Mouse (Mus musculus) large intestine, adult 2 months (tissue): Measurements from ENCODE around the gene Lrpprc. TPM values are rescaled to one million over a fixed set of nuclear protein-coding genes. Genes with fewer than 3 reads are reported as not detected.

Experiments
- DNase-seq: peaks from one replicate; pipeline ENCODE4 v3.0.0-alpha.2; 2012; ENCODE audit warnings: low read depth, low spot score
- WGBS: fragments of 180-500 bp; shearing (Covaris S2); methylation state at CpG from one replicate; pipeline ENCODE4 v1.1.7; 2018; 5-methylcytosine and 5-hydroxymethylcytosine counted together
- polyA plus RNA-seq: library from polyadenylated mRNA; depleted of rRNA; stranded (reverse); fragments of >200 nt; gene quantifications from 2 replicates; pipeline ENCODE4 v1.2.3, GENCODE M21; 2012

Gene Lrpprc
- polyA plus RNA-seq, 1 experiment = 8.4 TPM

DNA sequence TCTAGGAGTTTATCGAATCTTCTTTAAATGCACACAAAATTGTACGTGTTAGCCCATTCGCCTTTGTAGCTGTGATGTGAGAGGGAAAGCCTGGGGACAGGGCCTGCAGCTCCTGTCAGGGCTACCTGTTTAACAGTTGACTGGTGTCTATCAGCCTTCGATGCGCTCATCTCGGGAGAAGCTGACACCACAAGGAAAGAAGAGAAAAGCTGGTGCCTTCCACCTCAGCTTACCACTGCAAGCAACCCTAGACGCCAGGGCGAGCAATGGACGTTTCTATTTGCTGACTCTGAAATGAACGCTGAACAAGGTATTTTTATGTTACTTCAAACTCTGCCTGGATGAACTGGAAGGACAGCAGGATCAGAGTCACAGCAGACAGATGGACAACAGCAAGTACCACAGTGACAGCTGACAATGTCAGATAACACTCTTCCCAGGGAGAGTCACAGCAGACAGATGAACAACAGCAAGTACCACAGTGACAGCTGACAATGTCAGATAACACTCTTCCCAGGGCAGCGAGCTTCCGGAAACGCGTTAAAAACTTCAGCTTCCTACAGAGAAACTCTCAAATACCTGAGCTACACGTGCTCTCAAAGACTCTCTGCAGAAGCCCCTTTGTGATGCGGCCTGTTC, 14.1 kb downstream of the Lrpprc start:
- no peak for DNase-seq
- 88% methylated on average over 16 of the region's 16 CpGs for whole genome bisulfite sequencing

DNA sequence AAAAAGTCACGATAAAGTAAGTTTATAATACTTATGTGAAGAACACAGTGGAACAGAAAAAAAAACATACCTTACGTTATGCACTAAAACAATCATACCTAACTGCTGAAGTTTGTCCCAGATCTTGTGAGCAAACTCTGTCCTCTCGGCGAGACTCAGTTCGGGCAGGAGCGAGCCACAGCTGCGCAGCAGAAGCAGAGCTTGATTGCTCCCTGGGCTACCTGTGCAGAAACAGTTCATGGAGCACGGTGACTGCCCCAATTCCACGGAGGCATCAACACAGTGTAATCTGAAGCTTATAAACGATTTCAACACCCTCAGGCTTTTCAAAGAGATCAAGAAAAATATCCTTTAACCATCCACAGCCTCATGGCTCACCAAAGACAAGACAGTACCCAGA, 15.3 kb downstream of the Lrpprc start:
- DNase-seq = no peak
- 92% methylated on average over 10 of the region's 10 CpGs for WGBS

DNA sequence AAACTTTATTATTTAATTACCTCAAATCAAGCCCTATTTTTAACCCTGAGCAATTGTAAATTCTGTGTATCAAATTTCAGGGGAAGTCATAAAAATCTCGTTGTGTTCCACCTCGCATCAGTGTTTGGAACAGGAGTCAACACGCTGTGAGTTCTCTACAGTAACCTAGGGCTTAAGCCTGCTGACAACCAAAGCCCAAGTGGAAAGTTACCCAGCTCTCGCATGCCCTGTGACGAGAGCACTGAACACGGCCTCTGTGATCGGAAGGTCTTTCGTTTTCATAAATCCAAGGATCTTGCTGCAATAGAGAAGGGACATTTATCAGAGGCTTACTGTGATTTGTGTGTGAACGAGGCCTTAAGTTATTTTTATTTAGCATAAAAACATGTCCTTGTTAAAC, 18.7 kb downstream of the Lrpprc start:
- 79% methylated on average over 9 of the region's 9 CpGs for WGBS
- DNase-seq = no peak

DNA sequence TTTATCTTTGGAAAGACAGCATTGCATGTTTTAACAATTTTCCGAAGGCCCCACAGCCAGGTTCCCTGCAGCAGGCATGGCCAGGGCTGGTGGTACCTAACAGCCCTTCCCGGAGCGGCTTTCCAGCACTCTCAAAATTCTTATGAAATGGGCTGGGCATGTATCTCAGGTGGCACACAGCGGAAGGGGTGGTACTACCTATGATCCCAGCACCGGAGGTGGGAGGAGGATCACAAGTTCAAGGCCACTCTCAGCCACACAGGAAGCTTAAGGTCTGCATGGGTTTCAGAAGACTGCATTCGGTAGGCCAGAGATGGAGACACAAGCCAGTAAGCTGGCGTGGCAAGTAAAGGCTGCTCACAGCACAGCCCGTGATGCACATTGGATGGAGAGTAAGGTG, 31.6 kb downstream of the Lrpprc start:
- 93% methylated on average over 8 of the region's 8 CpGs for WGBS
- DNase-seq = no peak

DNA sequence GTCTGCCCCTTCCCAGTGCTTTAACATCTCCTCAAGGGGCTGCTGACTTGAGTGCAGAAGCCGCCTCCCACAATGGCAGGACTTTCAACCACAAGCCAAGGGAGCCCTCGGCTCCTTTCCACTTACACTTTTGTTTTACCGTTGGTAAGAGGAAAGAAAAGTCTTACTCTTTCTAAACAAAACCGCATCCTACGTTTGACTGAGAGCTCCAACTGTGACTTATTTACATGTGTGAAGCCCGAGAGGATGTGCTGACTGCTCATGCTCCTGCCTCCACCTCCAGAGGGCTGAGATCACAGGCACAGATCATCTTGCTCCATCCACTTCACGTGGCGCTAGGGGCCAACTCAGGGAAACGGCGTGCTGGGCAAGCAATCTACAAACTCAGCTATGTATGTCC, 32.2 kb downstream of the Lrpprc start:
- no peak for DNase-seq
- WGBS = 61% methylated on average over 10 of the region's 10 CpGs

- 73% methylated on average over 2 of the region's 2 CpGs for WGBS
- no peak for DNase-seq
Observed at GRCm38 (mm10) chr17:84756090-84756489, 34.5 kb downstream of the Lrpprc start.

DNA sequence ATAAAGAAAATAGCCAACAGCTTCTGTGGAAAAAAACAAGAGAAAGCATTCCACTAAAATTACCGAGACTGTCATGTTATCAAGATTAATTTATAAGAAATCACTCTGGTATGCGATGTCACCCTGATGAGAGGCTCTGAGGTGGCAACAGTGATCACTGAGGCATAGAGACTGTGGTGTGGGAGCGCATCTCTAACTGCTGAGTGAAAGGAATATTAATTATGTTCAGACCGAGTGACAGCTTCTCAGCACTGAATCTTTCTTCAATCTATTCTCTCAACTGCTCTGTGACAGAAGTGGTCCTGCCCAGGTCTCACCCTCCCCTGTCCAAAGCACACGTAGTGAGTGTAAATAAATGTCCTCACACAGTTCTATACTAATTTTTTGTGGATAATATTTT, 37.1 kb downstream of the Lrpprc start:
- 86% methylated on average over 5 of the region's 5 CpGs for WGBS

DNA sequence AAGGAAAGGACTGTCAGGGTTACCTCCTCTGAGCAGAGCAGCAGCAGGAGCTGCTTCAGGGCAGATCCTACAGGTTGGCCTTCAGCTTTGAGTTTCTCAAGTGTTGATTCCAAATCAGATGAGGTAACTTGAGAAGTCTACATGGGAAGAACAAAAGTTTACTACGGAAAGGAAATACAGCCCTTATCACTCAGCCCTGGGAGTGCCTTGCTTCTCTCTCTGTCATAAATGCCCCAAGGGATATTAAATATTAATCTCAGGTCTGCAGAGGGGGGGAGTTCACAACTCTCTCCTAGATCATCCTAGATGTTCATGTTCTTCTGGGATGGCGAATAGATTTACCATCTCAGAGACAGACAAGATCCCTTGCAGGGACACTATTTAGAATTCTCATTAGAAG, 38.3 kb downstream of the Lrpprc start:
- no peak for DNase-seq
- 65% methylated on average over 2 of the region's 2 CpGs for whole genome bisulfite sequencing

More for the DNA sequence above, 37.1 kb downstream of the Lrpprc start:
- no peak for DNase-seq

- 83% methylated on average over 8 of the region's 8 CpGs for WGBS
- no peak for DNase-seq
Observed at GRCm38 (mm10) chr17:84751630-84752191, 38.9 kb downstream of the Lrpprc start.

DNA sequence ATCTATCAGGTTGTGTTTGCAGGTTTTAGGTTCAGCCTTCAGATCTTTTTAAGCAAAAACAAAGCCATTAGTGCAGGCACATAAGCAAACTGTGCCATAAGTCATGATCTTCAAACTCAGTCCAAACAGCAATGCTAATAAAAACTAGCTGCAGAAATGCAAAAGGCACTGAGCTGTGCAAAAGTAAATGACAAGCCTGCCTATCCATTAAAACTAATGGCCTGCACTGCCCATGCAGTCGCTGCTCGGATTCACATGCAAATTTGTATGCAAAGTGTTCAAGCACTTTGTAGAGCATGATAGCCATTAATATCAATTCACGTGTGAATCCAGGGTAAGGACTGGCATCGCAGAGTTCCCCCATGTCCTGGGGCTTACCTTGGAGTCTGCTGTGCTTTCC, 40.5 kb downstream of the Lrpprc start:
- no peak for DNase-seq
- 77% methylated on average over 4 of the region's 4 CpGs for WGBS

GRCm38 (mm10) chr17:84749297-84749696, 41.3 kb downstream of the Lrpprc start:
- WGBS = 59% methylated on average over 8 of the region's 8 CpGs
- DNase-seq = no peak

DNA sequence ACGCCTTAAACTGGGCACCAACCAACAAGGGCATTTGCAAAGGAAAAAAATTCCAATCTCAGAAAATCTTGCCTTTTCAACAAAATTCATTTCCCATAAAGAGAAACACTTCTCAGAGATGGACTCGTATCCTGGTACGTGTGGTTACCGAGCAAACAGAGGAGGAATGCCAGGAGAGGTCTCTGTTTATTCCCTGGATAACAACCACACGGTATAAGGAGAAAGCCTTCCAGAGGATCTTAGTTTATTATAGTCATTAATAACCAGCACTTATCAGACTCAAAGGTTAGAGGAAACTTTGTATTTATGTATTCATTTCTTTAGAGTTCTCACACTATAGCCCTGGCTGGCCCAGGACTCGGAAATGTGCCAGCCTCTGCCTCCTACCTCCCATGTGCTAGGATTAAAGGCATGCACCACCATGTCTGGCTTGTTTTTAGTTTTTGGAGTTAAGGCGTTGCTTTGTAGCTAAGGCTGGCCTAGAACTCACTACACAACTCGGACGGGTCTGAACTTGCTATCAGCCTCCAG, 42.4 kb downstream of the Lrpprc start:
- WGBS = 79% methylated on average over 9 of the region's 9 CpGs
- no peak for DNase-seq

DNA sequence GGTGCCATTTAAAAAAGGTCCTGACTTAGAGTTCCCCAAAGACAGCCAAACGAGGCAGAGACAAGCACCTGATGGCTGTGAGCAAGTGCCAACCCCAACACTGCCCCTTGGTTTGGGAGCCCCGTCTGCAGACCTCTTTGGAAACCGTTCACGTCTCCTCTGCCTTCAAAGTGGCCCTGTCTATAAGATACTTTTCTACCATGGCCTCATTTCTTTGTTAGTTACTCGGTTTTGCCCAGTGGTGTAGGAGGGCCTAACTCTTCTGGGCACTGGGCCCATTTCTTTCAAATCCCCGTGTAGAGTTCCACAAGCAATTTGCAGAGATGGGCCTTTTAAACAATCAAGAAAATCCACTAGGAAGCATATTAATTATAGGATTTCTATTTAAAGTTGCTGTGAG, 43.4 kb downstream of the Lrpprc start:
- no peak for DNase-seq
- 69% methylated on average over 6 of the region's 6 CpGs for WGBS

GRCm38 (mm10) chr17:84745001-84745400, 45.6 kb downstream of the Lrpprc start:
- 92% methylated on average over 9 of the region's 9 CpGs for WGBS
- DNase-seq = no peak

DNA sequence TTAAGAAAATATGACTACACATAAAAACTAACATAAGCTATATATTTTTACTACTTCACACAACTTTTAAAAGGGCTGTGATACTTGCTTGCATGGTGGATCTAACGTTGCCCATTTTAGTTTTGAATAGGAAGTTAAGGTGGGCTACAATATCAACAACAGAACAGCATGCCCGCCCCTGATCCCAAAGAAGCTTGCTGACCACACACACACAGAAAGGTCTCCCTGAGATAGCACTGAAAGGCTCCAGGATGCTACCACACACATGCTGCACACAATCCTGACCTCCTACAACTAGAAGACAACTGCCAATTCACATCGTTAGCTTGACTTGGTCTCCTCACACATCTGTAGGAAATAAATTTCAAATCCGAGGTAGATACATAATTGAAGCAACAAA, 46.3 kb downstream of the Lrpprc start:
- DNase-seq = no peak

DNA sequence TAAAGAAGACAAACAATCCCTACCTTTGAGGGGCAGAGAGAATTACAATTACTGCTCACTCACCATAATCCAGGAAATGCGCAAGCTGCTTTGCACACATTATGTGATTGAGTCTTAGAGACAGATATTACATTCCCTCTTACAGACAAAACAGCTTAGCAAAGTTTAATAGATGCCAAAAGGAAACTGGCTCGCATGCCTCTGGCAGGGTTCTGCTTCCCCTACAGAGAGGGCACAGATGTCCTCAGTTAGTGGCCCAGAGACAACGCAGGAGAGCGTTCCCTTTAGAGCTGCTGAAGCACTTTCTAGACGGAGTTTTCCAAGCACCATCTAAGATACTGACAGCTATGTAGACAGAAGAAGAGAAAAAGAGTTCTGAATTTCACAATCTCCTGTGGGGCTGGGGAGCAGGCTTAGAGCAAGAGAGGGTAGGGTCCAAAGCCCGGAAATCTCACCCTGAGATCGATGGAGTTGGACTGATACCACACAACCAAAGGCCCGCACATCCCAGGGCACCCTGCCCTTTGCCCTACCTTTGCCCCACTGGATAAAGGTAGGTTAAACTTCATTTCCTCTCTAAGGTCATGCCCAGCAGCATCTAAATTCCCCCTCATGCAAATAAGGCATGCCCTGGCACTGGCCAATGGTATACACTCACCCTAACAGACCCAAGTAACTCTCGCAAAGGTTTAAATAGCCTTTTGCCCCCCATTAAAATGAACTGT, 52.4 kb downstream of the Lrpprc start:
- WGBS = 85% methylated on average over 9 of the region's 9 CpGs
- no peak for DNase-seq

More for the DNA sequence above, 46.3 kb downstream of the Lrpprc start:
- WGBS = 87% methylated on average over 4 of the region's 4 CpGs

DNA sequence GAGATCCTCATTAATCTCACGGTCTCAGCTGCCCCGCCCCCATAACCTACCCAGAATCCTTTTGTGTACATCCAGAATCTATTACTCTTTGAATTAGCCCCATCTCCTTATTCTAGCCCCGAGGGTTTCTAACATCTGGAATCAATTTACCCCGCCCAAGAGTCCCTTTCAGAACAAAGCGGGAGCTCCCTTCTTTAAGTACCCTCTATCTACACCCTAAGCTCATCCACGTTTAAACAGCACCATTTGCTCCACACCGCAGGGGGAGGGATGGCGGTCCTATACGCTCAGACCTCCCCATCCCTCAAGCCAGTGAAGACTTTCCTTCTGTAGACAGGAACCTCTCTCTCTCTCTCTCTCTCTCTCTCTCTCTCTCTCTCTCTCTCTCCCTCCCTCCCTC, 53.9 kb downstream of the Lrpprc start:
- no peak for DNase-seq
- WGBS = 79% methylated on average over 9 of the region's 9 CpGs

DNA sequence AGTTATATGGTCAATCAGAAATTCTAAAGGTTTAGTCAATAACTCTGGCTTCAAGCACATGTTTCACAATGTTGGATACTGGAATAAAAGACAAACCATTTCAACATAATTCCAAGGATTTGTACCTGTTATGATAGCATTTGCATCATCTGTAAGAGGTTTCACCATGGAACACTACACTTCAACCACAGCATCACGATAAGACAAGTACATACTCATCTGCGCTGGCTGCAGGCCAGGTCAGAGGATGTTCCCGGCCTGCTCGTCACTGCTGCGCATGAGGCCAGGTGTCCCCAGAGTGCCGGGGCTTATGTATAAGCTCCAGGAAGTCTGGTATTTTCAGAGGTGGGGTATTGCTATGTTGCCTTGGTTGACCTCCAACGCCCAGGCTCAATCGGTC, 58.0 kb downstream of the Lrpprc start:
- DNase-seq = no peak
- 89% methylated on average over 8 of the region's 8 CpGs for WGBS

DNA sequence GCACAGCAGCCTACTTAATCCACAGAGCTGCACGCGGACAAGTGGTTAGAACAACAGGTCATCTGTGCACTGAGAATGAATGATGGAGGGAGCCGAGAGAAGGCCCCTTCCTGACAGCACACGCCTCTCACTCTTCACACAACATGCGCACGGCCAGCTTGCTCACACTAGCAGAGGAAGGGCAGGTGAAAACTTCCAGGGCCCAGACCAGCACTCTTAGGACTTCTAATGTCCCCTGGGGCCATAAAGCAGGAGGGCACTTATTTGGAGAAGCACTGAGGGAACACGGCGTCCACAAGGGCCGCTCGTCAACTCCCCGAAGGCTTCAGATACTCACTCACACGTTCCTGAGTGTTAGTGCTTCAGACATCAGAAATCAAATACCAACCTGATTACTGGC, 59.2 kb downstream of the Lrpprc start:
- DNase-seq = no peak
- 90% methylated on average over 12 of the region's 12 CpGs for WGBS

DNA sequence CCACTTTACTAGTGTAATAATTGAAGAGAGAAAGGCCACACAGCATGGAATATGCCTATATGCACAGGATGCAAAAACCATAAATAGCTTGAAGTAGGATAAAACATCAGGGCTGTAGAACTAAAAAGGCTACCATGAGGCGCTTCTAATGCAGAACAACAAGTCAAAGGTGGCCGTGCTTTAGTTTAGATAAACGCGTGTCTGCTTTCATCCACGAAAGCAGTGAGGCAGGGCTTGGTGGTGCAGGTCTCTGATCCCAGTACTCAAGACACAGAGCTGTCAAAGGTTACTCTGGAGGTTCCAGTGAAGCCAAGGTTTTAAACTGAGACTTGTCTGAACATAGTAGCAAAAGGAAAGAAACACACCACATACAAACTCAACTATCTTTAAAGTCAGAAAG, 61.4 kb downstream of the Lrpprc start:
- WGBS = 93% methylated on average over 5 of the region's 5 CpGs
- no peak for DNase-seq
